Mouse (Mus musculus) lung, postnatal 25 days (tissue): Measurements from ENCODE around the gene Ldhd.

Experiments used
- DNase-seq: peaks from one replicate; pipeline ENCODE4 v3.0.0; 2022; ENCODE audit warnings: low spot score

The Ldhd gene

GRCm38 (mm10) chr8:111594044-111594840 is 35.9 kb downstream of the Ldhd start:
- DNase-seq: no peak

GRCm38 (mm10) chr8:111592390-111592910 is 37.7 kb downstream of the Ldhd start:
- no peak for DNase-seq

- DNase-seq: no peak
Observed at GRCm38 (mm10) chr8:111591176-111591575, 39.0 kb downstream of the Ldhd start.

GRCm38 (mm10) chr8:111590214-111590613 is 40.0 kb downstream of the Ldhd start:
- DNase-seq: no peak

DNA sequence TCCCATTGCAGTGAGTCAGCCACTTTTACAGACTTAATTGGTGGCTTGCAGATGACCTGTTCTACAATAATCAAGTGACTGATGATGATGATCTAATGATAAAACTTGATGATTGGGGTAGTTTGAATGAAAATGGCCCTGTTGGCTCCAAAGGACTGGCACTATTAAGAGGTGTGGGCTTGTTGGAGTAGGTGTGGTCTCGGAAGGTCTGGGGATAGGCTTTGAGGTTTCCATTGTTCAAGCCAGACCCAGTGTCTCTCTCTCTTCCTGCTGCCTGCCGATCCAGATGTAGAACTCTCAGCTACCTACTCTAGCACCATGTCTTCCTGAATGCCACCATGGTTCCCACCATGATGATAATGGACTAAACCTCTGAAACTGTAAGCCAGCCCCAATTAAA is 41.8 kb downstream of the Ldhd start:
- DNase-seq: no peak

DNA sequence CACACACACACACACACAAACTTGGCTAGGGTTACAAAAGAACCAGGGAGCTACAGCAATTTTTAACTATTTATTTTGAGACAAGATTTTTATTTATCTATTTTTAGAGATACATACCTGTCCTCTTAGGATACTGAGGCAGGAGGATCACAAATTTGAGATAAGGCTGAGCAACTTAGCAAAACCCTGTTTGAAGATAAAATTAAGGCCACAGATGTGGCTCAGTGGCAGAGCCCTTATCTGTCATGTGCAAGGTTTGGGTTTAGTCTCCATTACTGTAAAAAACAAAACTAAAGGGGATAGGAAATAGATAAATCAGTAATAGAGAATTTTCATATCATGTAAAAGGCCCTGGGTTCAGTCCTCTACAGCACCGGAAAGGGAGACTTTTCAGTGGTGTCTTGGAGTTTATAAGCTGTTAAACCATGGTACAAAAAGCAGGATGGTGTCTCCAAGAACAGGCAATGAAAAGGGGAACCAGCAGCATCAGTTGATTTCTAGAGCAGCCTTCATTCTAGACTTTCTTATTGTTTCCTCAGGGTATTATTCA is 42.6 kb downstream of the Ldhd start:
- DNase-seq: no peak

GRCm38 (mm10) chr8:111584946-111585345 is 45.2 kb downstream of the Ldhd start:
- DNase-seq: peak; percentile 66

DNA sequence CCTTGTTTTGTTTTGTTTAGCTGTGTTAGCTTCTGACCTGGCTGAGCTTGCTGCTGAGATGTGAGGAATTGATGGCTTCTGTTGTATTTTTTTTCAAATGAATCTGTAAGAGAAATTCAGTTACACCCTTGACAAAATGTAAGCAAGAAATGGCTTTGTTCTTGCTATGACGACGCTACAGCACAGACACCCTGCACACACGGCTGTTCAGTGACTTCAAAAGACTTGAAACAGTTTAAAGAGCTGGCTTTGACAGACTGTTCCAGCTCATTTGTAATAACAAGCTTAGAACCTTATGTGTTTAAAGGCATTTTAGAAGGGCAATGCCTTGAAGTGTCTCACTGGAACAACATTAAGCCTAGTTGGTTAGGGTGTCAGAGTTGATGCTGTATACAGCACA is 47.8 kb downstream of the Ldhd start:
- no peak for DNase-seq

- DNase-seq: no peak
Observed at GRCm38 (mm10) chr8:111580306-111580705, 49.9 kb downstream of the Ldhd start.

- DNase-seq: no peak
Observed at GRCm38 (mm10) chr8:111579318-111579717, 50.9 kb downstream of the Ldhd start.

GRCm38 (mm10) chr8:111577880-111578533 is 52.2 kb downstream of the Ldhd start:
- DNase-seq: no peak

DNA sequence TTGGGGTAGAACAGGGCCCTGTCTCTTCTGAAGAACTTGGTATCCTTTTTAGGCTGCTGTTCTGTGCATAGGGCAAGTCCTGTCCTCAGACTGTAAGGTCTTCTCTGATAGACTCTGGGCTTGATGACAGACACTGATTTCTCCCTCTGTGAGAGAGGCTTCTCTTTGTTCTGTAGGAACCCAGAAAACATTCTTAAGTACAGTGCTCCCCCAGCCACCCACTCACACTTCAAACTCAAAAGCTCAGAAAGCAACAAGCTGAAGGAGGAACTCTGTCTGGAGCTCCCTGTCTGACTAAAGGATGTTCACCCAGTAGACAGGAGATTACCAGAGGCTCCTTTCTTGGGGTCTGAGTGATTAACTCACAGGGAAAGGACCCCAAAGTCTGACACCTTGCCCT is 53.7 kb downstream of the Ldhd start:
- no peak for DNase-seq

DNA sequence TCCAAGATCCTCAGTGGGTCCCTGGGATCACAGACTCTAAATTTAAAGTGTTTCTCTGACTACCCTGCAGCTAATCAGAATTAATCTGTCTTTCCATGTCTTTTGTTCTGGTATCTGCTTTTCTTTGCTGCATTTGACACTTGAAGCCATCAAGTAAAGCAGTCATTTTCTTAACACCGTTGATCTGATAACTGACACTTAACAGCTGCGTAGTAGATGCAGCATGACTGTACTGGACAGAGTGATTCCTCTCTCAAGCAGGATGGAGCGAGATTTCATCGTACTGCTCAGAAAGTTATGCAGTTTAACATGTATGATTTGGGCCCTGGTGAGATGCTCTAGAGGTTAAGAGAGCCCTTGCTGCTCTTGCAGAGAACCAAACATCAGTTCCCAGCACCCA is 54.7 kb downstream of the Ldhd start:
- DNase-seq: no peak

DNA sequence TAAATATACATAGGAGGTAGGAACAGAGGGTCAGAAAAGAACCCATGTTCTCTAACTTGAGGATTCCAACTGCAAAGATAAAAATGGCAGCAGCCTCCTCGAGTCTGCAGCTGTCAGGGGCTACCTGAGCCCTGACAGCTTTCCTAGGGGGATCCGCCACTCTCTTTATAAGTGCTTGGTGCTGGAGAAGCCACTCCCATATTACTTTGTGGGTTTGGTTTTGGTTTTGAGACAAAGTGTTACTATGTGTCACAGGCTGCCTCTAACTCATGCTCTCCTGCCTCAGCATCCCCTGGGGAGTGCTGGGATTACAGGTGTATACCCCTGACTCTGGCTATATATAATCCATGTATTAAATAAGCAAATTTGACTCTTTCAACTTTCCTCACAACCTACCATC is 56.2 kb downstream of the Ldhd start:
- DNase-seq: no peak
